Mouse (Mus musculus) heart, embryonic 12.5 days (tissue): ENCODE data around the gene Plekhg5. TPM values are rescaled to one million over a fixed set of nuclear protein-coding genes. Genes with fewer than 3 reads are reported as not detected.

ENCODE experiments used
- ATAC-seq: fragments of 200-750 bp; cut with Nextera tagmentation; 2 replicates; pipeline ENCODE4 v1.8.0; 2017; ENCODE audit warnings: moderate TSS enrichment, moderate library complexity; ENCODE audit not compliant: insufficient number of reproducible peaks, low FRiP score
- H3K27ac ChIP-seq: fragments of 300-500 bp; sonication (generic); 2 replicates; pipeline ENCODE4 v1.5.1; 2016; ENCODE audit warnings: mild to moderate bottlenecking, moderate library complexity; ENCODE audit not compliant: poor library complexity, severe bottlenecking
- H3K27me3 ChIP-seq: fragments of 300-500 bp; sonication (generic); replicated peaks from 2 replicates; pipeline ENCODE4 v1.6.1; 2016; ENCODE audit warnings: mild to moderate bottlenecking, moderate library complexity
- H3K36me3 ChIP-seq: fragments of 300-500 bp; sonication (generic); 2 replicates; pipeline ENCODE4 v1.6.1; 2016; ENCODE audit warnings: mild to moderate bottlenecking, moderate library complexity
- H3K4me1 ChIP-seq: fragments of 300-500 bp; sonication (generic); replicated peaks from 2 replicates; pipeline ENCODE4 v1.6.1; 2016; ENCODE audit warnings: mild to moderate bottlenecking
- H3K4me2 ChIP-seq: fragments of 300-500 bp; sonication (generic); 2 replicates; pipeline ENCODE4 v1.6.1; 2016; ENCODE audit warnings: mild to moderate bottlenecking, moderate library complexity
- H3K4me3 ChIP-seq: fragments of 300-500 bp; sonication (generic); 2 replicates; pipeline ENCODE4 v1.5.1; 2016; ENCODE audit warnings: mild to moderate bottlenecking
- H3K9ac ChIP-seq: fragments of 300-500 bp; sonication (generic); 2 replicates; pipeline ENCODE4 v1.6.1; 2016; ENCODE audit warnings: mild to moderate bottlenecking, moderate library complexity
- H3K9me3 ChIP-seq: fragments of 300-500 bp; sonication (generic); replicated peaks from 2 replicates; pipeline ENCODE4 v1.6.1; 2016; ENCODE audit warnings: mild to moderate bottlenecking, moderate library complexity
- WGBS: fragments of 180-500 bp; shearing (Covaris S2); methylation state at CpG from one replicate; pipeline ENCODE4 v1.1.7; 2016; 5-methylcytosine and 5-hydroxymethylcytosine counted together
- polyA plus RNA-seq: library from polyadenylated mRNA; unstranded; fragments of >200 nt; fragmentation: Nextera tagmentation; extraction: Ambion mirVana; gene quantifications from 2 replicates; pipeline ENCODE4 v1.2.1, GENCODE M21; 2016

Gene Plekhg5
- polyA plus RNA-seq, 1 experiment from 2014 or later: 13.6 TPM

GRCm38 (mm10) chr4:152088133-152088532 is 15.8 kb downstream of the Plekhg5 start:
- Histone ChIP-seq H3K27ac (no peak overlapping the region), H3K4me3 (peak overlapping the region; percentile 77; the same call in 1 of the 2 replicates), H3K27me3 (peaks cover 12% of the 10 kb centered on the region; the same call in 1 of the 2 replicates), H3K4me2 (peak overlapping the region; percentile 91), H3K9ac (no peak overlapping the region), H3K9me3 (no peaks in the 10 kb centered on the region), H3K4me1 (peaks cover 30% of the 10 kb centered on the region), H3K36me3 (no peaks in the 10 kb centered on the region)
- WGBS: 41% methylated on average over 4 of the region's 4 CpGs
- no peak for ATAC-seq

DNA sequence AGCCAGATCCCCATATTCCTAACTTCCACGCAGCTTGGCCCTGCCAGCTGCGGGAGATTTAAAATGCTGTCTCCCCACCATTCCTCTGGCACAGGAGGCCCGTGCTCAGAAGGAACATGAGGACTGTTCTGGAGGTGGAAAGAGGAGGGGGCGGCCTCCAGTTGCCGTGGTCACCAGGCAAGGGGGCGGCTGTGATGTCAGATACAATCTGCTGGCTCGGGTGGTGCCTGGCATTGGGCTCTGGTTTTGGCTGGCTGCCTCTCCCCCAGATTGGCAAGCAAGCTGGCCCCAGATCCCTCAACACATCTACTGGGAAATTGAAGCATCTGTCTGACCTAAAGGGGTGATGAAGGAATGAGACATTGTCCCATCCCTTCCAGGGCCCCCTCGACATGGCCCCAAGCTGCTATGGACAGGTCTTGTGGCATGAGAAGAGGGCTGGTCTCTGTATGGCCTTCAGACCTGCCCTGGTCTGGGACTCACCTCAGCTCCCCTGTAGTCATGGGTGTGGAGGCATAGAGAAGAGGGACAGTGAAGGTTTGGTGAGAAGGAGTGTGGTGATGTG is 16.3 kb downstream of the Plekhg5 start:
- Histone ChIP-seq H3K27ac (no peak overlapping the region), H3K9me3 (no peaks in the 10 kb centered on the region), H3K4me1 (peaks cover 32% of the 10 kb centered on the region), H3K36me3 (no peaks in the 10 kb centered on the region), H3K4me2 (no peak overlapping the region), H3K9ac (no peak overlapping the region), H3K4me3 (no peak overlapping the region), H3K27me3 (peaks cover 12% of the 10 kb centered on the region; the same call in 1 of the 2 replicates)
- ATAC-seq: no peak
- WGBS: 68% methylated on average over 8 of the region's 8 CpGs

GRCm38 (mm10) chr4:152090191-152090590 is 17.9 kb downstream of the Plekhg5 start:
- ATAC-seq: no peak
- Histone ChIP-seq H3K4me3 (no peak overlapping the region), H3K9ac (no peak overlapping the region), H3K27me3 (0 out of 2 replicates have a peak, but pooled peaks cover 2% of the 10 kb centered on the region), H3K4me1 (peaks cover 32% of the 10 kb centered on the region), H3K4me2 (no peak overlapping the region), H3K36me3 (no peaks in the 10 kb centered on the region), H3K9me3 (no peaks in the 10 kb centered on the region), H3K27ac (no peak overlapping the region)
- 64% methylated on average over 9 of the region's 9 CpGs for WGBS

DNA sequence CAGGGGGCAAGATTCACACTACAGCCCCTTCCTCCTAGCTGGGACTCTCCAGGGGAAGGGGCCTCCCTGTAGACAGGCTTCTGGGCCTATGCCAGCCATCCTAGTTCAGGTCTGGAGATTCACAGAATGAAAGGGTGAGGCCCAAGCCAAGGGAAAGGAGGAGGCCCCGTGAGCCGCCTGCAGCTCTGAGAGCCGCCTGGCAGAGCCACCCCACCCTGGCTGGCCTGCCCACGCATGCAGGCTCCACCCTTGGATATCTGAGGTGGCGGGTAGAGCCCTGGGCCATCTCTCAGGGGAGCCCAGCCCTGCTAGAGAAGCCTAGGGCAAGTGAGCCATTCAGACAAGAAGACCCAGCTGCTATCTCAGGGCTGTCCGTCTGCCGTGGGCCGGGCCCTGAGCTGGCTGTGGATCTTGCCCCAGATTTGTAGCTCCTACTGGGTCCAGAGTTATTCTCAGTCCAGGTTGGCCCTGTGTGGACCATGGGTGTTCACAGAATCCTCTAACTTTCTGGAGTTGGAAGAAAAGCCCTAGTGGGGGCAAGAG is 20.5 kb downstream of the Plekhg5 start:
- H3K4me3 ChIP-seq: no peak overlapping the region
- peaks cover 36% of the 10 kb centered on the region for H3K4me1 ChIP-seq
- no peak overlapping the region for H3K27ac ChIP-seq
- H3K36me3 ChIP-seq: no peaks in the 10 kb centered on the region
- H3K9me3 ChIP-seq: no peaks in the 10 kb centered on the region
- peak overlapping the region; percentile 53 for H3K9ac ChIP-seq
- WGBS: 64% methylated on average over 8 of the region's 8 CpGs
- H3K27me3 ChIP-seq: 0 out of 2 replicates have a peak, but pooled peaks cover 6% of the 10 kb centered on the region
- H3K4me2 ChIP-seq: no peak overlapping the region
- no peak; the same call in 1 of the 2 replicates for ATAC-seq

GRCm38 (mm10) chr4:152094233-152094632 is 21.9 kb downstream of the Plekhg5 start:
- 84% methylated on average over 12 of the region's 12 CpGs for WGBS
- no peak overlapping the region for H3K4me2 ChIP-seq
- H3K27ac ChIP-seq: no peak overlapping the region
- no peaks in the 10 kb centered on the region for H3K9me3 ChIP-seq
- H3K9ac ChIP-seq: no peak overlapping the region
- no peaks in the 10 kb centered on the region for H3K36me3 ChIP-seq
- ATAC-seq: no peak
- H3K4me1 ChIP-seq: peaks cover 40% of the 10 kb centered on the region
- 0 out of 2 replicates have a peak, but pooled peaks cover 6% of the 10 kb centered on the region for H3K27me3 ChIP-seq
- H3K4me3 ChIP-seq: no peak overlapping the region

DNA sequence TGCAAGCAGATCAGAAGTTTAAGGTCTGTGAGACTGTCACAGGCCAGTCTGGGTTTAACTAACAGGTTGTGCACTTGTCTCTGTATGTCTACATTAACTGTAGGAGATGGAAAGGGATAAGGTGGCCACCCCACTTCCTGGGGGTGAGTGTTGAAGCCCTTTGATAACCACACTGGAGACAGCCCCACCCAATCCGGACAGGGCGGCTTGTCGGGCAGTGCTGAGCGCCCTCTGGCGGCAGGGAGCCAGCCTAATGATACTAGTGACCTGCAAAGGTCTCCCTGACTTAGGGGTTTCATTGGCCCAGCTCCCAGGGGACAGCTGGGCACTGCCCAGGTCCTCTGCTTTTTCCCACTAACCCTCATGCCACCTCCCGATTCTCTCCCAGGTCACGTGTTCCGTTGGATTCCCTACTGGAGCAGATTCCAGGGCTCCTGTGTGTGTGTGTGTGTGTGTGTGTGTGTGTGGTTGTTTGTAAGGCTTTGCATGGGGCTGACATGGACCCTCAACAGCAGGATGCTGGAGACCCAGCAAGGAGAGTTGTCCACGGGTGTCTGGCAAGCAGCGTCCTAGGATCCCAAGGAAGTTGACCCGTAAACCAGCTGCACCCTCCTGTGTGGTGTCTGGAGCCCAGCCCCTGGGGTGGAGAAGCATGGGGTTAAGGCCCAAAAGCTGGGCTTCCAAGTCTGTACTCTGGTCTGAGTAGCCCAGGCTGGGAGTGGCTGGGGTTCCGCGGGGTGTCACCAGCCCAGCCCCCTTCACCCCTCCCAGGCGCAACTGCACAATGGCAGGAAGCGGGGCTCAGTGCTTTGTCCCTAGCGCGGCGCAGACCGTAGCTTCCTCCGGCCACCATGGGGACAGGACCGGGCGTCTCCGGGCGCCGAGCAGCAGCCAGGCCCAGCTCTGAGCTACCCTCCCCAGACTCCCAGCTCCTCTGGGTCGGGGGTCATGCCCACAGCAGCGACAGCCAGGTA is 23.9 kb downstream of the Plekhg5 start:
- H3K4me2 ChIP-seq: peak overlapping the region; percentile 60
- 0 out of 2 replicates have a peak, but pooled peaks cover 4% of the 10 kb centered on the region for H3K27me3 ChIP-seq
- peak overlapping the region; percentile 43 for H3K4me3 ChIP-seq
- WGBS: 25% methylated on average over 27 of the region's 27 CpGs
- H3K9me3 ChIP-seq: no peaks in the 10 kb centered on the region
- peaks cover 55% of the 10 kb centered on the region for H3K4me1 ChIP-seq
- H3K36me3 ChIP-seq: no peaks in the 10 kb centered on the region
- peak overlapping the region; percentile 70 for H3K27ac ChIP-seq
- peak; percentile 72 for ATAC-seq
- peak overlapping the region; percentile 40 for H3K9ac ChIP-seq

- H3K9me3 ChIP-seq: no peaks in the 10 kb centered on the region
- H3K4me2 ChIP-seq: peak overlapping the region; percentile 60
- 29% methylated on average over 6 of the region's 6 CpGs for WGBS
- H3K27me3 ChIP-seq: 0 out of 2 replicates have a peak, but pooled peaks cover 4% of the 10 kb centered on the region
- peak overlapping the region; percentile 43 for H3K4me3 ChIP-seq
- H3K27ac ChIP-seq: peak overlapping the region; percentile 70
- H3K9ac ChIP-seq: peak overlapping the region; percentile 40
- peaks cover under 1% of the 10 kb centered on the region for H3K36me3 ChIP-seq
- ATAC-seq: peak; percentile 16; the same call in 1 of the 2 replicates
- H3K4me1 ChIP-seq: peaks cover 62% of the 10 kb centered on the region
Observed at GRCm38 (mm10) chr4:152096927-152097326, 24.6 kb downstream of the Plekhg5 start.

DNA sequence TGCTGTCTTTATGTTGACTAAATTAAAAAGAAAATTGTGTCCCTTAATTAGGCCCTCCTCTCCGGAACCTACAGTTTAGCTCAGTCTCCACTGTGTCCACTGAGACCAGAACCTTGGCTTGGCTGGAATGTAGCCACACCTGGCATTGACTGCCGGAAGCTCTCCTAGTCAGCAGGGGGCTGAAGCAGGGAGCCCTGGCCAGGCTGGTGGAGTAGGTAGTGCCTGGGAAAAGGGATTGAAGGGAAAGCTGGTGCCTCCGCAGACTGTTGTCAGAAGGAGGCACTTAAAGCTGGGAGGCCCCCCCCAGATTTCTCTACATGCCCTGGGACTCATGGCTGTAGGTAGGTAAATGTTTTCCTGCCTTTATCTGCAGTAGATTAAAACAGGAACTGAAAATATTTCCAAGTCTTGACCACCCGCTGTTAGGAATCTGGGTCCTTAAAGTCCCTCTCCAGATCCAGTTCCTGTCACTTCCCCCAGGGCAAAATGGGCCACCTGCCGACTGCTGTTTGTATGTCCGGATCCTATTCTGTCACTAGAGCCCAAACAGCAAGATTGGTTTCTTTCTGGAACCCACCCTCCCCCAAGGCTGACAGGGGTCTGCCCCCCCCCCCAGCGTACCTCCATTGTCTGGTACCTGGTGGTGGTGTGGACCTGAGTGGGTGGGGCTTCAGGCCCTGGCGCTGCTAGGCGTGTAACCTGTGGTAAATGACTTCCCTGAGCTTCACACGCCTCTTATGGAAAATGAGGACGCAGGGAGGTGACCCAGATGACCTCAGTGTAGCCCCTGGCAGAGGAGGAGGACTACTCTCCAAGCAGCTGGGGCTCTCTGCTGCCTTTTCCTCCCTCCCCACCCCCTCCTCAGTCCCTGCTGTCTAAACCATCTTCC is 25.9 kb downstream of the Plekhg5 start:
- Histone ChIP-seq H3K36me3 (peaks cover 12% of the 10 kb centered on the region), H3K9me3 (no peaks in the 10 kb centered on the region), H3K4me1 (peaks cover 51% of the 10 kb centered on the region), H3K27ac (peak overlapping the region; percentile 7; the same call in 1 of the 2 replicates), H3K4me2 (peak overlapping the region; percentile 60), H3K4me3 (peak overlapping the region; percentile 43), H3K9ac (peak overlapping the region; percentile 40), H3K27me3 (0 out of 2 replicates have a peak, but pooled peaks cover 4% of the 10 kb centered on the region)
- ATAC-seq: no peak
- WGBS: 21% methylated on average over 11 of the region's 11 CpGs

DNA sequence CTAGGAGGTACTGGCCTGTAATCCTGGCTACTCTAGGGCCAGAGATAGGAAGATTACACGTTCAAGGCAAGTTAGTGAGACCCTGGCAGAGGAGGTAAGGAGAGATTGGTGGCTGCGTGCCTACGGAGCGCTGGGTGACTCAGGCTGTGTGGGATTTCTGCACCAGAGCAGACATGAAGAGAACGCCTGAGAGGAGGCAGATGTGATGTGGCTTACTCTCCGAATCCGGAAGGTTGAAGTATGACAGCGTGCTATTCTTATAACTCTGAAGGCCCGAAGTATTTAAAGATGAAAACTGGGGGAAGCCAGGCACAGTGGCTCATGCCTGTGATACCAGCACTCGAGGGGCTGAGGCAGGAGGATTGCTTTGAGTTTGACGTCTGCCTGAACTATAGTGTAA is 28.2 kb downstream of the Plekhg5 start:
- ATAC-seq: no peak
- peak overlapping the region; percentile 70 for H3K27ac ChIP-seq
- H3K9me3 ChIP-seq: no peaks in the 10 kb centered on the region
- H3K27me3 ChIP-seq: 0 out of 2 replicates have a peak, but pooled peaks cover 8% of the 10 kb centered on the region
- peaks cover 49% of the 10 kb centered on the region for H3K4me1 ChIP-seq
- H3K4me2 ChIP-seq: no peak overlapping the region
- H3K4me3 ChIP-seq: no peak overlapping the region
- 55% methylated on average over 11 of the region's 11 CpGs for WGBS
- H3K9ac ChIP-seq: peak overlapping the region; percentile 30; the same call in 1 of the 2 replicates
- H3K36me3 ChIP-seq: peaks cover 32% of the 10 kb centered on the region

- peak overlapping the region; percentile 30; the same call in 1 of the 2 replicates for H3K9ac ChIP-seq
- H3K4me3 ChIP-seq: no peak overlapping the region
- 53% methylated on average over 7 of the region's 7 CpGs for WGBS
- H3K4me2 ChIP-seq: peak overlapping the region; percentile 30; the same call in 1 of the 2 replicates
- 0 out of 2 replicates have a peak, but pooled peaks cover 8% of the 10 kb centered on the region for H3K27me3 ChIP-seq
- ATAC-seq: no peak; the same call in 1 of the 2 replicates
- H3K4me1 ChIP-seq: peaks cover 45% of the 10 kb centered on the region
- peaks cover 38% of the 10 kb centered on the region for H3K36me3 ChIP-seq
- peak overlapping the region; percentile 70 for H3K27ac ChIP-seq
- H3K9me3 ChIP-seq: no peaks in the 10 kb centered on the region
Observed at GRCm38 (mm10) chr4:152101081-152101653, 28.9 kb downstream of the Plekhg5 start.
